Mouse (Mus musculus): ENCODE measurements around the gene Slc16a12. TPM values are rescaled to one million over a fixed set of nuclear protein-coding genes. Genes with fewer than 3 reads are reported as not detected.
"Not testable (repeated sequence)": the region's sequence is repeated elsewhere in the genome, so short reads cannot be mapped to it uniquely, and the experiment has no call there.

Slc16a12 gene
- total RNA-seq (2018; cell fraction: chromatin; rRNA removed) = not detected
- under 1 TPM in 10 of 26 experiments, not detected in 16; 0.03 to 0.12 (median 0.05) TPM for total RNA-seq (2018; cell fraction: cytosol; rRNA removed)
- total RNA-seq (2018; cell fraction: nucleus; rRNA removed) = not detected
- polyA plus RNA-seq (2018) = 0.16 to 0.21 TPM in 2 of 3 replicates, not detected in the other

DNA sequence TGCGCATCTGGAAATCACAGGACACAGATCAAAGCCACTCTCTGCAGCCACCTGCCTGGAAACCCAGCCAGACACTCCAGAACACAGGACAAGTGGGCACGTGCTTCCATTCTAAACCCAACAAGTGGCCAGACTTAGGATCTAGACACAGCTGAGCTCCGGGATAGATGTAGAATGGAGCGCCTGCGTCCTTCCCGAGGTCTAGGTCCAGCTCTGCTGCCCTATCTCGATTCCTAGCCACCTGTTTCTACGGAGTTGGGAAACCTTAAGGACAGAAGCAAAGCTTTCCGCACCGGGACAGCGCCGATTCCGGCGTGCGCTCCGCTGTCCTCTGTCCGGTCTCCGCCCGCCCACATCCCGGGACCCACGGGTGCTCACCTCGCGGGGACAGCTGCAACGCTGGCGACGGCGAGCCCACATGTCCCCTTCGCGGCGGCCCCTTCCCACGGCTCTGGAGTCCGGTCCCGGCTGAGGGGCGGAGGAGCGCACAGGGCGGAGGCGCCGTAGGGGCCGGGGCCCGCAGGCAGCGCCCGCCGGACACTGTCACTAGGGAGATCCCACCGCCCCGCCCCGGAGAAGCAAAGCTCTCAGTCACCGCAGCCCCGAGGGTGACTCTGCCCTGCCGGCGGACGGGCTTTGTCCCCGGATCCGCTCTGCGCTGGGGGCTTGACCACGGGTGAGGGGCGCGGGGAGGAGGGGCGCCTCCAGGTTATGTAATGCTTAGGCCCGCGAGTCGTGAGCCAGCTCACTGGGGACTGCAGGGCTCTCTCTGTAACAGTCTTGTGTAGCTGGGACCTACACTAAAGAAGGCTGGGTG is at the start of gene Slc16a12:
Gene Slc16a12, minus strand, starts transcription at position 602 of the 817 bp plus-strand sequence.
- Histone ChIP-seq H3K4me3 (ENCODE audit: inconsistent target) (no peak within 1 kb of the TSS), H3K36me3 (ENCODE audit: inconsistent target) (no peaks in the 10 kb centered on the region), H3K27ac (no peak within 1 kb of the TSS), H3K79me2 (ENCODE audit: inconsistent target) (no peaks in the 10 kb centered on the region)
- WGBS (ENCODE audit: missing documents) = 2% methylated on average over 61 of the region's 61 CpGs

GRCm38 (mm10) chr19:34796396-34796795 is 49.3 kb upstream of the Slc16a12 start:
- 95% methylated on average over 4 of the region's 4 CpGs for WGBS (ENCODE audit: missing documents)
- no peaks in the 10 kb centered on the region for H3K79me2 ChIP-seq (ENCODE audit: inconsistent target)
- H3K4me3 ChIP-seq (ENCODE audit: inconsistent target) = no peak overlapping the region
- H3K27ac ChIP-seq = no peak overlapping the region
- H3K36me3 ChIP-seq (ENCODE audit: inconsistent target) = no peaks in the 10 kb centered on the region

DNA sequence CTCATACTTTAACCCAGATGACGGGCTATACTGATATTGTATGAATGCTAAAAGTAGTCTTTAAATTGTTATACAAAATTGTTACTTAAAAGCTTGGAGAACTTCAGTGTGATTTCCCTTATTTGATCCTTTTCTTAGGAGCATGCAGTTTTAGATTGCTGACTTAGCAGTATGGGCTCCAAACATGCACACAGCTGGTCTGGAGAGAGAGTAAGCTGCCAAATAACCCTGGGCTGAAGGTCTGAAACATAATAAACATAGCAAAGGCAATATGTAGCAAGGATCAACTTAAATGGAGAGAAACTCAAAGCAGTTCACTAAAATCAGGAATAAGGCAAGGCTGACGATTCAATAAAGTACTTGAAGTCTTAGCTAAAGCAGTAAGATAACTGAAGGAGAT is 35.4 kb upstream of the Slc16a12 start:
- H3K27ac ChIP-seq = no peak overlapping the region
- no peaks in the 10 kb centered on the region for H3K36me3 ChIP-seq (ENCODE audit: inconsistent target)
- H3K4me3 ChIP-seq (ENCODE audit: inconsistent target) = no peak overlapping the region
- WGBS (ENCODE audit: missing documents) = 100% methylated on average over 2 of the region's 2 CpGs
- H3K79me2 ChIP-seq (ENCODE audit: inconsistent target) = no peaks in the 10 kb centered on the region

GRCm38 (mm10) chr19:34778993-34779392 is 31.9 kb upstream of the Slc16a12 start:
- H3K4me3 ChIP-seq (ENCODE audit: inconsistent target) = no peak overlapping the region
- WGBS (ENCODE audit: missing documents) = 100% methylated on average over 1 of the region's 1 CpGs
- H3K27ac ChIP-seq = no peak overlapping the region
- no peaks in the 10 kb centered on the region for H3K36me3 ChIP-seq (ENCODE audit: inconsistent target)
- no peaks in the 10 kb centered on the region for H3K79me2 ChIP-seq (ENCODE audit: inconsistent target)

DNA sequence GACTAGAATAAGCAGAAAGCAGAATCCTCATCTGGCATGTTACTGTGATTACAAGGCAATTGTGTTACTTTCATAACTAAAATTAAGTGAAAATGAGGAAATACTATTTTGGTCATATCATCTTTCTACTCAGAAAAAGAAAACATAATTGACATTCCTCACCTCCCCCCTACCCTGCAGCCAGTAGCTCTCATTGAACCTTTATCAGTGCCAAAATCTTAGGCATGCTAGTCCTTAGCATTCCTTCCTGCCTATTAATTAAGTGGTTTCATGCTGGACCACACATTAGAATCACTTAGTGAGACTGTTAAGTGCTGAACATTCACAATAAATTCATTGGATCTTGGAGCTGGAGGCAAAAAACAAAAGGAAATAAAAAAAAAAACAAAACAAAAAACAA is 31.0 kb upstream of the Slc16a12 start:
- Histone ChIP-seq H3K4me3 (ENCODE audit: inconsistent target) (no peak overlapping the region), H3K36me3 (ENCODE audit: inconsistent target) (no peaks in the 10 kb centered on the region), H3K79me2 (ENCODE audit: inconsistent target) (no peaks in the 10 kb centered on the region), H3K27ac (no peak overlapping the region)

DNA sequence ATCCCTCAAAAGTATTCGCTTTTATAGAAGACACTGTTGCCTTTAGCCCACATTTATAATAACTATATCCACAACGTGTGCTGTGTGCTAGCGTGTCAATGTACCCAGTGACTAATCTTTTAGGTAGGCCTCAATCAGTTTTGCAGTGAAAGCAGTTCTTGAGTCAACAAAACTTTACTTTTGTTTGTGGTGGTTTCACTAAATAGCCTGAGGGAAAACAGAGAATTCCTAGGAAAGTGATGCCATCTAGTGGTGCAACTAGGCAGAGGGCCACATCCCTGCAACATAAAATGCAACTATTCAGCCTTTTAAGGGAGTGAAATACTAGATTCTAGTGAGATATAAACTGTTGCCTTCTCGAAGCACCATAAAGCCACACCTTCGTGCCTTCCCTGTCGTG is 25.7 kb upstream of the Slc16a12 start:
- 30% methylated on average over 6 of the region's 6 CpGs for WGBS (ENCODE audit: missing documents)
- no peak overlapping the region for H3K4me3 ChIP-seq (ENCODE audit: inconsistent target)
- no peaks in the 10 kb centered on the region for H3K79me2 ChIP-seq (ENCODE audit: inconsistent target)
- H3K36me3 ChIP-seq (ENCODE audit: inconsistent target) = no peaks in the 10 kb centered on the region
- no peak overlapping the region for H3K27ac ChIP-seq

GRCm38 (mm10) chr19:34770764-34771163 is 23.7 kb upstream of the Slc16a12 start:
- no peak overlapping the region for H3K27ac ChIP-seq
- 89% methylated on average over 6 of the region's 6 CpGs for WGBS (ENCODE audit: missing documents)
- no peaks in the 10 kb centered on the region for H3K79me2 ChIP-seq (ENCODE audit: inconsistent target)
- H3K4me3 ChIP-seq (ENCODE audit: inconsistent target) = no peak overlapping the region
- H3K36me3 ChIP-seq (ENCODE audit: inconsistent target) = no peaks in the 10 kb centered on the region

DNA sequence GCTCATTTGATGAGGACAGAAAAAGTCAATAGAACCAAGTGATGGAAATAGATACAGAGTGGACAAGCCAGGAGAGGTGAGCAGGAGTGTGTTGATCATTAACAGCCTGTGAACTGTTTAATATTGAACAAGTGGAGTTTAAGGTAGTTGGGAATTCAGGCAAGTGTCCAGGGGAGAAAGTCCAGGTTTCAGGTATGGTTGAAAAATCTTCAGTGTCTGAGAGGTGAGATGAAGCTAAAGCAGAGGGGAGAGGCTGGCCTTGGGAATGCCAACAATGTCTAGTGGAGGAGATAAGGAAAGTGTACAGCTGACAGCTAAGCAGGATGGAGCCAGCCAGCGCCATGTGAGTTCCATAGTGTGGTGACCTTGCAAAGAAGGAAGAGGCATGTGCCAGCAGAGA is 11.7 kb upstream of the Slc16a12 start:
- WGBS (ENCODE audit: missing documents) = 100% methylated on average over 1 of the region's 1 CpGs
- H3K36me3 ChIP-seq (ENCODE audit: inconsistent target) = no peaks in the 10 kb centered on the region
- no peak overlapping the region for H3K4me3 ChIP-seq (ENCODE audit: inconsistent target)
- no peak overlapping the region for H3K27ac ChIP-seq
- no peaks in the 10 kb centered on the region for H3K79me2 ChIP-seq (ENCODE audit: inconsistent target)

DNA sequence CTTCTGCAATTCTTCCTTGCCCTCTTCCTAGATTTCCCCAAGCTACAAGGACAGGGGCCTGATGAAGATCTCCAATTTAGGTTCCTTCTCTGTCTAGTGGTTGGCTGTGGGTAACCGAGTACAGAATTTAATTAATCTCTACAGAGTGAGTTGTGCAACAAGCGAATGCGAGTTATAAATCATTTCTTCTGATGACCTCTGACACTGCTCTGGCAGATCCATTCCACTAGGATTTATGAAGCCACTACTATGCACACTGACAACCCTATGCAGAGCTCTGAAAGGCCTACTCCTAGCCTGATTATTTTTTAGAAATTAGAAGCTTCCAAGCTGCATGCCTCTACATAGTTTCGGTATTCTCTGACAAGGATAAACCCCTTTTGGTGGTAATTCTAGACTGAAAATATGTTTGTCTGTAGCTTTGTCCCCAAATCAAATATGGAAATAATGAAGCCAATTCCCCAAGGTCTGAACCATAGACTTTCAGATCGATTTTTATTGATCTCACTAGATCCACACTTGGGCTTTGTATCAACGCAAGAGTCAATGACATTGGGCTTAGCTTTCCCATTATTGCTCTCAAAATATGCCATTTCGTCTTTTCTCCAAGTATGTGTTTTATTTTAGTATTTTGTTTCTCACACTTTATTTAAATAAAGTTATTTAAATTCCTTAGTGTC is 9.6 kb upstream of the Slc16a12 start:
- WGBS (ENCODE audit: missing documents) = 96% methylated on average over 7 of the region's 7 CpGs
- no peaks in the 10 kb centered on the region for H3K79me2 ChIP-seq (ENCODE audit: inconsistent target)
- no peak overlapping the region for H3K4me3 ChIP-seq (ENCODE audit: inconsistent target)
- no peaks in the 10 kb centered on the region for H3K36me3 ChIP-seq (ENCODE audit: inconsistent target)
- no peak overlapping the region for H3K27ac ChIP-seq

DNA sequence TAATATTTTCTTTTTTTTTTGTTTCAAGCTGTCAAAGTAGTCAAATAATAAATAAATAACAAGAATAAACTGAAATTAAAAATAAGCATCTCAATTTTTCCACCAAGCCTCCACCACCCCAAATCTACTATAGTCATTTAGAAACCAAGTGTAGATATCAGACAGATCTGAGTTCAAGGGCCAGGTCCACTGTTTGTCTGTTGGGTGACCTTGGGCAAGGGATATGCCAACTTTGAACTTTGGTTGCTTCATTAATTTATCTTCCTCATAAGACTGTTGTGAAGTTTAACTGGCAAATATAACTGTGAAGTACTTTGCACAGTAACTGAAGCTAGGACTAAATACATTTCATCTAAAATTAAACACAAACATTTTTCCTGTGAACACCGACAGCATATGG is 8.6 kb upstream of the Slc16a12 start:
- no peaks in the 10 kb centered on the region for H3K36me3 ChIP-seq (ENCODE audit: inconsistent target)
- 93% methylated on average over 1 of the region's 1 CpGs for WGBS (ENCODE audit: missing documents)
- no peak overlapping the region for H3K4me3 ChIP-seq (ENCODE audit: inconsistent target)
- H3K27ac ChIP-seq = no peak overlapping the region
- no peaks in the 10 kb centered on the region for H3K79me2 ChIP-seq (ENCODE audit: inconsistent target)

DNA sequence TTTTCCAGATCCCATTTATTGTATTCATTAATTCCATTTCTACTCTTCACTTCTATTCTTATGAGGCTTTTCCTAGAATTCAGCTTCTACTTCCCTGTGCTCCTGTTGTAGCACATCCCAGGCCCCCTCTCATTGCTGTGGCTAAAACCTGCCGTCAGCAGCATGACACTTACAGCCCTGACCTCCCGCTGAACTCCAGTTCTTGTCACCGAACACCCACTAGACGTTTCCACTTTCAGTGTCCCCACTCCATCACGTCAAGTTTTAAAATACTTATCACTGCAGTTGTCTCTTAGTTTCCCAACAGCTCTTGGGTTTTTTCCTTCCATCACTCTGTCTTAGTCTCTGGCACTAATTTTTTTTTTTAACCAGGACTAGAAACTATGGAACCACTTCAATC is 6.2 kb upstream of the Slc16a12 start:
- no peak overlapping the region for H3K27ac ChIP-seq
- 85% methylated on average over 5 of the region's 5 CpGs for WGBS (ENCODE audit: missing documents)
- no peak overlapping the region for H3K4me3 ChIP-seq (ENCODE audit: inconsistent target)
- H3K36me3 ChIP-seq (ENCODE audit: inconsistent target) = no peaks in the 10 kb centered on the region
- no peaks in the 10 kb centered on the region for H3K79me2 ChIP-seq (ENCODE audit: inconsistent target)

GRCm38 (mm10) chr19:34752391-34753092 is 5.5 kb upstream of the Slc16a12 start:
- 93% methylated on average over 3 of the region's 3 CpGs for WGBS (ENCODE audit: missing documents)
- no peak overlapping the region for H3K4me3 ChIP-seq (ENCODE audit: inconsistent target)
- H3K27ac ChIP-seq = no peak overlapping the region
- H3K79me2 ChIP-seq (ENCODE audit: inconsistent target) = no peaks in the 10 kb centered on the region
- no peaks in the 10 kb centered on the region for H3K36me3 ChIP-seq (ENCODE audit: inconsistent target)

DNA sequence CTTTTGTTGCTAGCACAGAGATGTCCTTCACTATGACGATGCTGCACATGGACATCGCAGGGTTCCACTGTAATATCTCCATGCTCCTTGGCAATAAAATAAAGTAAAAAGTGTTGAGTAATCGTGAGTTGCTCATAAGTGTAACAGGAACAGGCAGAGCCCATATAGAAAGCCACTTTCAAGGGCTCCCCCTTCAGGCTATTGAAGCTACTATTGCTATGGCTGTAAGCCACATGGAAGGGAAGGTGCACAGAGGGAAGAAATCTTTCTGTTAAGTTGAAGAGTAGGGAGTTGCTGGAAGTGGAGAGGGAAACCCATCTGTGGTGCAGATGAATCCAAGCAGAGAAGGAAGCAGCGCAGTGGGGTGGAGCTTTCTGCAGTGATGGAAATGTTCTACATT is 4.1 kb upstream of the Slc16a12 start:
- WGBS (ENCODE audit: missing documents) = 37% methylated on average over 4 of the region's 4 CpGs
- Histone ChIP-seq H3K4me3 (ENCODE audit: inconsistent target) (no peak overlapping the region), H3K36me3 (ENCODE audit: inconsistent target) (no peaks in the 10 kb centered on the region), H3K27ac (no peak overlapping the region), H3K79me2 (ENCODE audit: inconsistent target) (no peaks in the 10 kb centered on the region)

GRCm38 (mm10) chr19:34748992-34749391 is 1.9 kb upstream of the Slc16a12 start:
- no peak overlapping the region for H3K27ac ChIP-seq
- no peaks in the 10 kb centered on the region for H3K36me3 ChIP-seq (ENCODE audit: inconsistent target)
- no peak overlapping the region for H3K4me3 ChIP-seq (ENCODE audit: inconsistent target)
- no peaks in the 10 kb centered on the region for H3K79me2 ChIP-seq (ENCODE audit: inconsistent target)
- WGBS (ENCODE audit: missing documents) = 95% methylated on average over 2 of the region's 2 CpGs

- H3K4me3 ChIP-seq (ENCODE audit: inconsistent target); H3K27ac ChIP-seq: not testable (repeated sequence)
- WGBS (ENCODE audit: missing documents) = 95% methylated on average over 6 of the region's 6 CpGs
Measured at GRCm38 (mm10) chr19:34747969-34748368, 880 bp upstream of the Slc16a12 start.

More at GRCm38 (mm10) chr19:34747969-34748368, 880 bp upstream of the Slc16a12 start:
- not testable (repeated sequence) for H3K36me3 ChIP-seq (ENCODE audit: inconsistent target); H3K79me2 ChIP-seq (ENCODE audit: inconsistent target)

Data from macrophage (primary cell).